Mouse (Mus musculus) liver, embryonic 13.5 days (tissue): ENCODE results near the gene Pik3c2b. TPM values are rescaled to one million over a fixed set of nuclear protein-coding genes. Genes with fewer than 3 reads are reported as not detected.
"Not testable (repeated sequence)": the region's sequence is repeated elsewhere in the genome, so short reads cannot be mapped to it uniquely, and the experiment has no call there.

ENCODE experiments used
- ATAC-seq: fragments of 200-750 bp; cut with Nextera tagmentation; 2 replicates; pipeline ENCODE4 v1.8.0; 2017; ENCODE audit warnings: low read depth, mild to moderate bottlenecking, moderate number of reproducible peaks, moderate library complexity
- DNase-seq: peaks from one replicate; pipeline ENCODE4 v3.0.0; 2022
- H3K27ac ChIP-seq: fragments of 300-500 bp; sonication (generic); 2 replicates; pipeline ENCODE4 v1.5.1; 2015; ENCODE audit warnings: moderate library complexity, mild to moderate bottlenecking, inconsistent platforms
- H3K27me3 ChIP-seq: fragments of 300-500 bp; sonication (generic); 2 replicates; pipeline ENCODE4 v1.6.1; 2015; ENCODE audit warnings: mild to moderate bottlenecking, inconsistent platforms
- H3K36me3 ChIP-seq: fragments of 300-500 bp; sonication (generic); 2 replicates; pipeline ENCODE4 v1.6.1; 2015; ENCODE audit warnings: mild to moderate bottlenecking, inconsistent platforms
- H3K4me1 ChIP-seq: fragments of 300-500 bp; sonication (generic); replicated peaks from 2 replicates; pipeline ENCODE4 v1.6.1; 2015; ENCODE audit warnings: inconsistent platforms
- H3K4me2 ChIP-seq: fragments of 300-500 bp; sonication (generic); 2 replicates; pipeline ENCODE4 v1.6.1; 2015; ENCODE audit warnings: inconsistent platforms, mild to moderate bottlenecking, moderate library complexity
- H3K4me3 ChIP-seq: fragments of 300-500 bp; sonication (generic); replicated peaks from 2 replicates; pipeline ENCODE4 v1.5.1; 2015; ENCODE audit warnings: mild to moderate bottlenecking, inconsistent platforms
- H3K9ac ChIP-seq: fragments of 300-500 bp; sonication (generic); 2 replicates; pipeline ENCODE4 v1.6.1; 2015; ENCODE audit warnings: mild to moderate bottlenecking, inconsistent platforms
- H3K9me3 ChIP-seq: fragments of 300-500 bp; sonication (generic); replicated peaks from 2 replicates; pipeline ENCODE4 v1.6.1; 2016; ENCODE audit warnings: inconsistent platforms
- WGBS: fragments of 180-500 bp; shearing (Covaris S2); methylation state at CpG from one replicate; pipeline ENCODE4 v1.1.7; 2015; ENCODE audit not compliant: insufficient replicate concordance; 5-methylcytosine and 5-hydroxymethylcytosine counted together
- polyA plus RNA-seq: library from polyadenylated mRNA; unstranded; fragments of >200 nt; fragmentation: Nextera tagmentation; extraction: Ambion mirVana; gene quantifications from 2 replicates; pipeline ENCODE4 v1.2.1, GENCODE M21; 2015

The Pik3c2b gene
- polyA plus RNA-seq, 1 experiment from 2014 or later = 0.82 TPM

DNA sequence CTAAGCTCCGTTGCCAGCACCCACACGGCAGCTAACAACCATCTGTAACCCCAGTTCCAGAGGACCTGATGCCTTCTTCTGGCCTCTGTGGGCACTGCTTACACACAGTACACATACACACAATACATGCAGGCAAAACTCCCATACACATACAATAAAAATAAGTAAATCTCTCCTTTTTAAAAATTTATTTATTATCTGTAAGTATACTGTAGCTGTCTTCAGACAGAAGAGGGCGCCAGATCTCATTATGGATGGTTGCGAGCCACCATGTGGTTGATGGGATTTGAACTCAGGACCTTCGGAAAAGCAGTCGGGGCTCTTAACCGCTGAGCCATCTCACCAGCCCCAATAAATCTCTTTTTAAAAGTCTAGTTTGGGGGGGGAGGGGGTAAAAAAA is 24.1 kb upstream of the Pik3c2b start:
- H3K4me2 ChIP-seq = no peak overlapping the region
- H3K27ac ChIP-seq = no peak overlapping the region; the same call in 1 of the 2 replicates
- 83% methylated on average over 7 of the region's 7 CpGs for WGBS

GRCm38 (mm10) chr1:133021971-133022370 is 23.5 kb upstream of the Pik3c2b start:
- Histone ChIP-seq H3K4me1 (peaks cover 43% of the 10 kb centered on the region), H3K36me3 (peaks cover 25% of the 10 kb centered on the region)
- ATAC-seq, H3K9me3 ChIP-seq, DNase-seq, H3K27me3 ChIP-seq, H3K4me3 ChIP-seq, H3K27ac ChIP-seq, H3K9ac ChIP-seq, H3K4me2 ChIP-seq: not testable (repeated sequence)
- 88% methylated on average over 2 of the region's 2 CpGs for WGBS

More for the DNA sequence above, 24.1 kb upstream of the Pik3c2b start:
- Histone ChIP-seq H3K27me3 (no peaks in the 10 kb centered on the region), H3K4me1 (peaks cover 39% of the 10 kb centered on the region), H3K36me3 (peaks cover 31% of the 10 kb centered on the region), H3K9ac (no peak overlapping the region), H3K9me3 (no peaks in the 10 kb centered on the region), H3K4me3 (no peak overlapping the region)
- DNase-seq = no peak
- ATAC-seq = no peak

DNA sequence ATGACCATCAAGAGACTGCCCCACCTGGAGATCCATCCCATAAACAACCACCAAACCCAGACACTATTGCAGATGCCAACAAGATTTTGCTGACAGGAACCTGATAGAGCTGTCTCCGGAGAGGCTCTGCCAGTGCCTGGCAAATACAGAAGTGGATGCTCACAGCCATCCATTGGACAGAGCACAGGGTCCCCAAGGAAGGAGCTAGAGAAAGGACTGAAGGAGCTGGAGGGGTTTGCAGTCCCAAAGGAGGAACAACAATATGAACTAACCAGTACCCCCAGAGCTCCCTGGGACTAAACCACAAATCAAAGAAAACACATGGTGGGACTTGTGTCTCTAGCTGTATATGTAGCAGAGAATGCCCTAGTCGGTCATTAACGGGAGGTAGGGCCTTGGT is 21.7 kb upstream of the Pik3c2b start:
- not testable (repeated sequence) for H3K9me3 ChIP-seq, H3K27me3 ChIP-seq, DNase-seq, ATAC-seq
- Histone ChIP-seq H3K4me2 (peak overlapping the region; percentile 79), H3K4me3 (peak overlapping the region; percentile 91), H3K36me3 (peaks cover 10% of the 10 kb centered on the region), H3K9ac (peak overlapping the region; percentile 95), H3K4me1 (peaks cover 61% of the 10 kb centered on the region), H3K27ac (0 out of 2 replicates have a peak overlapping the region, but pooled peaks have one; percentile 41)
- WGBS = 43% methylated on average over 3 of the region's 3 CpGs

DNA sequence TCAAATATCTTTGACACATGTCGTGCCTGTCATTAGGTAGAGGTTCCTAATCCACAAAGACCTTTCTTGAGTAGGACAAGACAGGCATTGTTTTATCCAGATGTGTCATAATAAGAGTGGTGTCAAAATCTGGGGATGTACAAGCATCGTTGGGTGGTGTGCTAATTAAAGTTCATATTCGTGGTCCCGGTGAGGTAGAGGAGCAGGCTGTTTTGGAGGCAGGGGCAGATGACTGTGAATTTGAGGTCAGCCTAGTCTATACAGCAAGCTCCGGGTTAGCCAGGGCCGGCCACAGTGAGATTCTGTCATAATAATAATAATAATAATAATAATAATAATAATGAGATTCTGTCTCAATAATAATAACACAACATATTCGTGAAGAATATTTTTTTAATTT is 21.0 kb upstream of the Pik3c2b start:
- H3K4me3 ChIP-seq = peak overlapping the region; percentile 91
- H3K36me3 ChIP-seq = peaks cover 4% of the 10 kb centered on the region
- DNase-seq (no peak), ATAC-seq (no peak)
- H3K27ac ChIP-seq = peak overlapping the region; percentile 87; the same call in 1 of the 2 replicates
- H3K27me3 ChIP-seq = no peaks in the 10 kb centered on the region
- H3K9me3 ChIP-seq = no peaks in the 10 kb centered on the region
- H3K4me1 ChIP-seq = peaks cover 57% of the 10 kb centered on the region
- 17% methylated on average over 7 of the region's 7 CpGs for WGBS
- peak overlapping the region; percentile 79 for H3K4me2 ChIP-seq
- peak overlapping the region; percentile 95 for H3K9ac ChIP-seq

GRCm38 (mm10) chr1:133025051-133025795 is 20.2 kb upstream of the Pik3c2b start:
- Histone ChIP-seq H3K27me3 (no peaks in the 10 kb centered on the region), H3K4me2 (peak overlapping the region; percentile 79), H3K9me3 (no peaks in the 10 kb centered on the region), H3K27ac (peak overlapping the region; percentile 87), H3K4me3 (peak overlapping the region; percentile 91), H3K4me1 (peaks cover 49% of the 10 kb centered on the region), H3K36me3 (peaks cover 4% of the 10 kb centered on the region), H3K9ac (peak overlapping the region; percentile 95)
- DNase-seq (peak; percentile 88), ATAC-seq (peak; percentile 97)
- under 1% methylated on average over 40 of the region's 40 CpGs for WGBS

GRCm38 (mm10) chr1:133025796-133026190 is 19.7 kb upstream of the Pik3c2b start:
- ATAC-seq = not testable (repeated sequence)

DNA sequence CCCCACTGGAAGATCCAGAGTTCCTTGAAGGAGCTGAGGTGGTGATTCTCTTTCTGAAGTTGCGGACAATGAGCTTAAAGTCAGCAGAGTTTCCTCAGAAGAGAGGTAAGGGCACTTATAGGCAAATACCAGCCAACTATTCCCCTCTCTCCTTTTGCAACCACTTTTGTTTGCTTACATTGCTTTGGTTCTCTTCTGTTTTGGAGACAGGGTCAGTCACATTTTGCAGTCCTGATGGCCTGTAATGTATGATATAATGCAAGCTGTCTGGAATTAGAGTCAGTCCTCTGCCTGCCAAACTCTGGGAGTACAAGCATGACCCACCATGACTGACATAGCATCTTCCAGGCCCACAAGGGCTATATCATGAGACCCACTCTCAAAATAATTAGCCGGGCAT is 18.3 kb upstream of the Pik3c2b start:
- no peak overlapping the region for H3K9ac ChIP-seq
- 84% methylated on average over 2 of the region's 2 CpGs for WGBS
- H3K27me3 ChIP-seq = no peaks in the 10 kb centered on the region
- no peak overlapping the region for H3K4me3 ChIP-seq
- H3K4me1 ChIP-seq = peaks cover 38% of the 10 kb centered on the region
- H3K36me3 ChIP-seq = peaks cover under 1% of the 10 kb centered on the region; the same call in 1 of the 2 replicates
- ATAC-seq (no peak), DNase-seq (no peak)
- no peaks in the 10 kb centered on the region for H3K9me3 ChIP-seq
- no peak overlapping the region for H3K4me2 ChIP-seq
- peak overlapping the region; percentile 67; the same call in 1 of the 2 replicates for H3K27ac ChIP-seq

More at GRCm38 (mm10) chr1:133025796-133026190, 19.7 kb upstream of the Pik3c2b start:
- H3K9ac ChIP-seq = peak overlapping the region; percentile 95
- not testable (repeated sequence) for H3K9me3 ChIP-seq, H3K36me3 ChIP-seq, DNase-seq, H3K27me3 ChIP-seq
- WGBS = 16% methylated on average over 23 of the region's 23 CpGs
- peaks cover 44% of the 10 kb centered on the region for H3K4me1 ChIP-seq
- peak overlapping the region; percentile 87 for H3K27ac ChIP-seq
- peak overlapping the region; percentile 91 for H3K4me3 ChIP-seq
- peak overlapping the region; percentile 79 for H3K4me2 ChIP-seq

DNA sequence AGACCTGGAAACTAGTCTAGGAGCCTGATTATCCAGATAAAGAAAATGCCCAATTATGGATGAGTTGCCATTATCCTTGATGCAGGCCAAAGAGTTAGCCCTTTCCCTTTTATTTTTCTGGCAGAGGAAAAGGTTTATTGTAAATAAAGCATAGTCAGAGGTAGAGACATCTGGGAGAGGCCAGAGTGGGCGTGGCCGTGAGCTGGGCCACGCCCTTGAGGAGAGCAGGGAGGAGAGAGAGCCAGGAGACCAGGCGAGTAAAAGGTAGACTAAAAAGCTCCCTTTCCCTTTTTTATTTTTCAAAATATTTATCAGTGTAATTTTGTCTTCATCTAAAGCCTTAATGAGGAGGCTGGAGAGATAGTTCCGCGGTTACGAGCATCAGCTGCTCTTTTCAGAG is 17.5 kb upstream of the Pik3c2b start:
- H3K4me1 ChIP-seq = peaks cover 43% of the 10 kb centered on the region
- WGBS = 21% methylated on average over 7 of the region's 7 CpGs
- no peak overlapping the region for H3K4me3 ChIP-seq
- no peaks in the 10 kb centered on the region for H3K36me3 ChIP-seq
- no peaks in the 10 kb centered on the region for H3K27me3 ChIP-seq
- H3K27ac ChIP-seq = peak overlapping the region; percentile 67
- H3K9me3 ChIP-seq = no peaks in the 10 kb centered on the region
- H3K9ac ChIP-seq = no peak overlapping the region
- ATAC-seq (peak; percentile 64), DNase-seq (peak; percentile 63)
- peak overlapping the region; percentile 11 for H3K4me2 ChIP-seq

DNA sequence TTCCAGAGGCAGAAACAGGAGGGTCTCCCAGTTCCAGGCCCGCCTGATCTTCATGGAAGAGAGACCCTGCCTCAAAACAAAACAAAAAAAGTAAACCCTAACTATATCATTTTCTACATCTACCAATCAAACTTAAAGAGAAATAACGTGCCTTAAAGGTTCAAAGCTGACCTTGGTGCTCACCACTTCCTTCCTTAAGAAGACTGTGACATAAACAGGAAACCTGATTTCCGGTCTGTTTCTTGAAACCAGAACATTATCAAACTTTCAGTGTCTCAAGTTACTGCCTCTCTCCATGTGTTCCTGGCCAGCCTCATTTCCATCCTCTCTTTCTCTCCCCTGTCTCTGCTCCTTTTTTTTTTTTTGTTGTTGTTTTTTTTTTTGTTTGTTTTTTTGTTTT is 15.7 kb upstream of the Pik3c2b start:
- H3K4me3 ChIP-seq = no peak overlapping the region
- no peak overlapping the region for H3K4me2 ChIP-seq
- no peak for ATAC-seq
- H3K9me3 ChIP-seq = no peaks in the 10 kb centered on the region
- peaks cover 35% of the 10 kb centered on the region for H3K4me1 ChIP-seq
- WGBS = 43% methylated on average over 3 of the region's 3 CpGs
- no peak for DNase-seq
- no peaks in the 10 kb centered on the region for H3K27me3 ChIP-seq
- H3K27ac ChIP-seq = no peak overlapping the region
- H3K9ac ChIP-seq = no peak overlapping the region
- H3K36me3 ChIP-seq = no peaks in the 10 kb centered on the region

GRCm38 (mm10) chr1:133030461-133030860 is 15.0 kb upstream of the Pik3c2b start, which contains the start of gene Mdm4:
Mdm4 (minus strand) TSS chr1:133030561.
- Histone ChIP-seq H3K27ac (no peak within 1 kb of the TSS), H3K27me3 (no peaks in the 10 kb centered on the region), H3K4me1 (peaks cover 35% of the 10 kb centered on the region), H3K4me2 (no peak within 1 kb of the TSS), H3K36me3 (no peaks in the 10 kb centered on the region), H3K4me3 (no peak within 1 kb of the TSS), H3K9ac (no peak within 1 kb of the TSS), H3K9me3 (no peaks in the 10 kb centered on the region)
- no peak for ATAC-seq
- DNase-seq = no peak
- WGBS = 85% methylated on average over 5 of the region's 5 CpGs

DNA sequence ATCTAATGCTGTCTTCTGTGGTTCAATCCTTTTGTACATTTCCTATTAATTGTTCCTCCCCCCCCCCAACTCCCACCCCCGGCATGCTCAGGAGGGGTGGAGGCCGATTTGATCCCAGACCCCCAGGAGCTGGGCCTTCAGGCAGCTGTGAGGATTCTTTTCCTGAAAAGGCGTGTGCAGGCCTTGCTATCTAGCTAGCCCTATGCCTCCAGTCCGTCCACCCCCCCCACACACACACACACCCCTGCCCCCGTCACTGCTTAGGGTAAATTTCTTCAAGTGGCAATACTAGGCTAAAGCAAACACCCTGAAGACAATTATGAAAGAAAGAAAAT is 12.5 kb upstream of the Pik3c2b start:
- no peak for DNase-seq
- peaks cover 19% of the 10 kb centered on the region for H3K4me1 ChIP-seq
- no peaks in the 10 kb centered on the region for H3K27me3 ChIP-seq
- H3K9ac ChIP-seq = peak overlapping the region; percentile 68
- ATAC-seq = no peak
- peak overlapping the region; percentile 68 for H3K4me2 ChIP-seq
- no peaks in the 10 kb centered on the region for H3K9me3 ChIP-seq
- peak overlapping the region; percentile 61 for H3K27ac ChIP-seq
- H3K4me3 ChIP-seq = peak overlapping the region; percentile 64
- WGBS = 12% methylated on average over 5 of the region's 5 CpGs
- no peaks in the 10 kb centered on the region for H3K36me3 ChIP-seq
